Mouse (Mus musculus): ENCODE measurements around the gene Gm20547.
A peak's percentile ranks its signal among the peaks of the same experiment; 100 is the strongest.

Gm20547 gene

DNA sequence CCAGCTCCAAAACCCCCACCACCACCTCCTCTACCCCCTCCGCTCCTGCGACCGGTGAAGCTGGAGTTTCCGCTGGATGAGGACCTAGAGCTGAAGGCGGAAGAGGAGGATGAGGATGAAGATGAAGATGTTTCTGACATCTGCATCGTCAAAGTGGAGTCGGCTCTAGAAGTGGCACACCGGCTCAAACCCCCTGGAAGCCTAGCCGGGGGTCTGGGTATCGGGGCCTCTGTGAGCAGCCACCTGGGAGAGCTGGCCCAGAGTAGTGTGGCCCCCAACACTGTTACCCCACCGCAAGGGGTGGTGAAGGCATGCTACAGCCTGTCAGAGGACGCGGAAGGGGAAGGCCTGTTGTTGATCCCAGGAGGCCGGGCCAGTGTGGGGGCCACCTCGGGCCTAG, 13.9 kb upstream of the Gm20547 start:
- DNase-seq = no peak

- DNase-seq = peak; percentile 64
Measured at GRCm38 (mm10) chr17:34894801-34895530, 13.1 kb upstream of the Gm20547 start.

GRCm38 (mm10) chr17:34894074-34894597, 12.3 kb upstream of the Gm20547 start:
- peak; percentile 97 for DNase-seq

DNA sequence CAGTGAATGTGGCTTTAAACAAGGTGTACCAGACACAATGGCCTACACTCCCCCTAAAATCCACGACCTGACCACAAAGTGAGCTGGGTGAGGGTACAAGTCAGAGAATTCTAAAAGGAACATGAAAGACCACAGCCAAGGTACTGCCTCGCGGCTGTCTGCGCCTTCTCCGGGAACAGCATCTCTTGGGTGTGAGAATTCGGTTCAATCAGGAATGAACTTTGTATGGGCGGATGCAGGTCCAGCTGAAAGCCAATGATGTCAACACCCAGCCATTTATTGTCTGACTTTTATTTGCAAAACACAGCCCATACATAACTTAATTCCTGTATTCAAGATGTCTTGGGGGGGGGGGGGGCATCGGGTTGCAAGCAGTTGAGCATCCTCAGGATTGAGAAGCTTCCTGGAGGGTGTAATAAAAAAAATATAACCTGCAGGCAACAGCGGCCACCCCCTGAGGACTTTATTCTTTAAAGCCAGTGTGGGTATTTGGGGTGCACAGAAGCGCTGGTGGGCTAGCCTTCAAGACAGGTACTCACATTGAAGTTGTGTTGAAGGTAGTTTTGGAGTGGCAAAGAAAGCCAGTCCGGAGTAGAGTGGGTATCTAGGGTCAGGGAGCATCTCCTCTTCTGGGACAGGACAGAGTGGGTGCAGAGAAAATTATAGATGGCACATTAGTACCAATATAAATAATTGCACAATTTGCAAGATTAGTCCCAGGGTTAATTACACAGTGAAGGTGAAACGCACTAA, 11.4 kb upstream of the Gm20547 start:
- no peak for DNase-seq

GRCm38 (mm10) chr17:34891377-34891776, 9.5 kb upstream of the Gm20547 start:
- no peak for DNase-seq

- no peak for DNase-seq
Measured at GRCm38 (mm10) chr17:34890074-34890743, 8.4 kb upstream of the Gm20547 start.

- DNase-seq = no peak
Measured at GRCm38 (mm10) chr17:34887942-34888341, 6.1 kb upstream of the Gm20547 start.

GRCm38 (mm10) chr17:34885615-34886014, 3.8 kb upstream of the Gm20547 start:
- no peak for DNase-seq

- DNase-seq = no peak
Measured at GRCm38 (mm10) chr17:34884704-34885103, 2.9 kb upstream of the Gm20547 start.

- DNase-seq = no peak
Measured at GRCm38 (mm10) chr17:34883332-34883731, 1.5 kb upstream of the Gm20547 start.

- DNase-seq = no peak
Measured at GRCm38 (mm10) chr17:34881166-34881565, 676 bp downstream of the Gm20547 start.

- DNase-seq = no peak
Measured at GRCm38 (mm10) chr17:34879336-34879879, 2.4 kb downstream of the Gm20547 start, which contains the start of gene Zbtb12. TSS of gene Zbtb12 (plus strand) at chr17:34879483.

DNA sequence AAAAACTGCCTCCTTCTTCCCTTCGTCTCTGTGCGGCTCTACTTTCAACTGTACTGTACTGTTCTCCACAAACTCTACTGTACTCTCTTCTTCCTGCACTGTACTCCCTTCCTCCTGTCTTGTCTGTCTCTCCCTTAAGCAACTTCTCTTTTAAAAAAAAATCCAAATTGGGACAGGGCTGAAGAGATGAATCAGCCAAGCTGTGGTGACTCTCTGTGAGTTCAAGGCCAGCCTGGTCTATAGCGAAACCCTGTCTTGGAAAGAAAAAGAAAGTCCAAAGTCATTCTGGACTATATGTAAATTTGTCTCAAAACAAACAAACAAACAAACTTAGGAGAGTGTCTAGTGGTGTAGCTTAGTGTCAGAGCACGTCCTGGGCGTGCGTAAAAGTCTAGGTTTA, 7.5 kb downstream of the Gm20547 start:
- no peak for DNase-seq

DNA sequence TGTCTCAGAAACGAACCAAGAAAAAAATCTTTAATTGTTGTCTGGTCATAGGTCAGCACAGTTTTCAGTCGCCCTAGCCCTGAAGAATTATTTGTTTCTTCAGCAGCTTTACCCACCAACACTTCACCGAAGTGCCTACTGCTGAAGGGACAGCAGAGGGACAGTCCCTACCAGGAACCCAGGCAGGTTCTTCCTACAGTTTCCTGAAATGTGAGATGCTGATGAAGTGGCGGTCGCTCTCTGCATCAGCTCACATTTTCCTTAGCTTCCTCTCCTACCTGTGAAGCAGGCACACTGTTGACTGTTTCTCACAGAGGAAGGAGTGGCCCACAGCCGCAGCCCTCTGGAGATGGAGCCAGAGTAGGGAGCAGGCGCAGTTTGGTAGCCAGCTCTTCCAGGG, 15.9 kb downstream of the Gm20547 start:
- DNase-seq = no peak

DNA sequence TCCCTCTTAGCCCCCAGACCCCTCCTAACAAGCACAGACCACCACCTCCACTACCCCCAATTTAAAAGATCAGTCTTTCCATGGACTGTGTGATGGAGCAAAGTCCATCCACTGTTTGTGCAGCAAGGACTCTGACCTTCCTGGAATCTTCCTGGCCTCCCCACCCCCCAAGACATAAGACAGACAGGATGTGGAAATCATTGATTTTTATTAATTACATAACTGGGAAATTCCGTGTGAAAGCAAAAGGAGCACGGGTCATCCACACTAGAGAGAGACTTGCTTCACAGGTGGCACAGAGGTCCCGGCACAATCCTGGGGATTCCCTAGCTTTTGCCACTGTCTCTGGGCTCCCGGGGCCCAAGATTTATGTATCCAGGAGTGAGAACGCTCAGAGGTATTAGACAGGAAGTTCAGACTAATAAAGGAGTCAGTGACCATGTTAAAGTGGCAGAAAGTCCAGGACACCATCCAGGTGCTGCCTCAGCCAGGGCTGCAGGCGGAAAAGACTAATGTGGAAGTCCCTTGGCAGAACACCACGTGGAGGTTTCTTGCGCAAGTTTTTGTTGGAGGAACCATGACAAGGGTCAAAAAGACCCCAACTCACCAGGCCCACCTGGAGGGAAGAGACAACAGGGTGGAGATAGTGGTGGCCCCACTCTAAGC, 19.3 kb downstream of the Gm20547 start, which contains the start of gene Cfb:
Gene Cfb, minus strand, starts transcription at position 103 of the 666 bp plus-strand sequence.
- peak; percentile 75 for DNase-seq

DNA sequence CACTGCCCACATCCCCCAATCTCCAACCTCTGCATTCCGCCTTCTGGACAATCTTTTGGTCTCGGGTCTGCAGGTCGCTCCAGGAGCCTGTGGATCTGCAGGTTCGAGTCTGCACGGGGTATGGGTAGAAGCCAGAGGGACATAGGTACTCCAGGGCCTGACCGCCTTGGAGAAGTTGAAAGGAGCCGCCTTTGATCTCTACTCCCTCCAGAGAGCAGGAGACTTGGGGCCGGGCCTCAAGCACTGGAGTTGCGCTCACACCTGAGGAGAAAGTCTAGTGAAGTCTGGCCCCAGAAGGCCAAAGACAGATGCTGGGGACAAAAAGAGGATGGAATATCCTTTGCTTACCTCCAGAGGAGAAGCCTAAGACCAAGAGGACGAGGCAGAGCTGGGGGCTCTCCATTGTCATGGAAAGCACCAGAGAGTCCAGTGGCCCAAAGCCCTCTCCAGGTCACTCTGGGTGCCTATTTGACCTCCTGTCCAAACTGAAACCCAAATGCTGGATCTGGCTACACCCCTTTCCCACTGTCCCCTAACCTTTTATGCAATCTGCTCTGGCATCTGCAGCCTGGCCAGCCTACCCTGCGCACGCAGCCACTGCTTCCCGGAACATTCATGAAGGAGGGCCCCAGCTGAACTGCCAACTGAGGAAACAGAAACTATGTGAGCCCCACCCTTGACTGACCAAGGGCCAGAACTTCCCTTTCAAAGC, 20.0 kb downstream of the Gm20547 start:
- peak; percentile 73 for DNase-seq

DNA sequence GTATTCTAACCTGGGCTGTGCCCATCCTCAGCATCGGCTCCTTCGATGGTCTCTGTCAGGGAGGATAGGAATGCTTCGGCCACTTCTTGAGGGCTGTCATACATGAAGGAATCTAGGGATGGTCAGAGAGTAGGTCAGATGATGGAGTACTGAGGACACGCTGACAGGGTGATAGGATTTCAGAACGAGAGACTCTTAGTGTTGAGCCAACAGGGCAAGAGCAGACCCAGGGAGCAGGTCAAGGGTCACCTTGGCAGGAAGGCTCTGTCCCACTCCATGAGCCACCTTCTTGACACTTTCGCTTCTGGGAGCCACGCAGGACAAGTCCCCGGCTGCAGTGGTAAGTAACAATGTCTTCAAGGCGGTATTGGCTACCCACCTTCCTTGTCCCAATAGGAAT, 21.3 kb downstream of the Gm20547 start:
- DNase-seq = no peak

- DNase-seq = no peak
Measured at GRCm38 (mm10) chr17:34858670-34859069, 23.2 kb downstream of the Gm20547 start.

GRCm38 (mm10) chr17:34855825-34856224, 26.0 kb downstream of the Gm20547 start:
- peak; percentile 64 for DNase-seq

DNA sequence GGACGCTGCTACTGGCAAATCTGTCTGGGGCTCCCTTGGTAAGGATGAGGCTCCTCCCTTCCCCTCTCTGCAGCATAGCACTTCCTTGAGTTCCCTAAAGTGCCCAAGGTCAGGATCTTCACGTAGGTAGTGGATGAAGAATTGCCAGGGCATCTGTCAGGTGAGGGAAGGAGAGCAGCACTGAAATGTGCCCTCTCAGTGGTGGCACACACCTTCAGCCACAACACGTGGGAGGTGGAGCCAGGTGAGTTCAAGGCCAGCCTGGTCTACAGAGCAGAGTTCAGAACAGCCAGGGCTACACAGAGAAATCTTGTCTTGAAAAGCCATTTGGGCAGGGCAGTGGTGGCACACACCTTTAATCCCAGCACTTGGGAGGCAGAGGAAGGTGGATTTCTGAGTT, 27.1 kb downstream of the Gm20547 start:
- no peak for DNase-seq

DNA sequence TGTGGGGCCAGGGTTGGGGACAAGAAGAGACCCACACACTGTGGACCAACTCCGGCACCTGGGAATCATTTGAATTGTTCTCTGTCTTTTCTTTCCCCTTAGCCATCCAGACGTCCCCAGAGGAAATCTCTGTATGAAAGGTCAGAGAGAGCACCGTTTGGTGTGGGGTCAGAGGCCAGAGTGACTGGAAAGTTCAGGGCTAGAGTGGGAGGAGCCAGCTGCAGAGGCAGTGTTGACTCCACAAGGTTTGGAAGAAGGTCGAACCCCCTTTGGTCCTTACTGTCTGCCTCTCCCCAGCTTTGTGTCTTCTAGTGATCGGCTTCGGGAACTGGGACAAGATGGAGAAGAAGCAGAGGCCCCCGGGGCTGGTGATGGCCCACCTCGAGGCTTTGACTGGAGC, 28.3 kb downstream of the Gm20547 start:
- DNase-seq = no peak

All from kidney, postnatal 14 days (tissue).